Mouse (Mus musculus): ENCODE results near the gene Rps16.

Rps16 gene

DNA sequence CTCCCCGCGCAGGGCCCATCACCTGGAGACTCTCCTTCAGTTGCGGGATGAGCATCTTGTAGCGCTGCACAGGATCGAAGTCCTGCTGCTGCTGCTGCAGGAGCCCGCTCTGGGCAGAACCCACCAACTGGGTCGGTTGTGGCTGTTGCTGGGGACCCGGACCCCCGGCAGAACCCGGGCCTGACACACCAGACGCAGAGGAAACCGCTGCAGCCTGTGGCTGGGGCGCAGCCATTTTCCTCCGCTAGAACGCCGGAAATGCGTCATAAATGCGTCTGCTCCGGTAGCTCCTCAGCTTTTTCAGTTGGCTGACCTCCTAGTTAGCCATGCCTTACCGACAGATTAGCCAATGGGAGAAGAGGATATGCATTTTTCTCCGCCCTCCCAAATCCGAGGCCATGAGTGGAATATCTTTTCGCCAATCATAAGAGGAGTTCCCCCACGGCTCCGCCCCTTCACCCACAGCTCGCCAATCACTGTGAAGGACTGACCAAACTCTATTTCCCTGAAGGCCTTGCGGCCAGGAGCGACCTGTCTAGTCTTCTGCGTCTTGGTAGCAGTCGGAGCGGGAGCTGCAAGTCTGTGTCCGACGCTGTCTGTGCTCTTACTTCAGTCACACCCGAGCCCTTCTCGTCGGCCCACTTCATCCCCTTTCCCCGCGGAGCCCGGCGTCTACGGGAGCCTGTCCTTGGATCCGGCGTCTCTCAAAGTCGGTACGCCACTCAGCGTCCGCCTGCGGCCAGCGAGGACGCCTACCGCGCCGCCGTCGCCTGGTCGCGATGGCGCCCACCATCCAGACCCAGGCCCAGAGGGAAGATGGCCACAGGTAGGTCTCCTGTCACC is 42.2 kb downstream of the Rps16 start, which contains the start of the genes Med29 and Paf1:
Gene Med29 (minus strand): TSS at position 280 of the 843 bp plus-strand sequence.
Gene Paf1 (plus strand): TSS at position 523 of the 843 bp plus-strand sequence.
- DNase-seq = peak; percentile 99

GRCm38 (mm10) chr7:28393272-28393951 is 43.0 kb downstream of the Rps16 start:
- DNase-seq = no peak

GRCm38 (mm10) chr7:28395425-28395824 is 45.0 kb downstream of the Rps16 start:
- DNase-seq = no peak

DNA sequence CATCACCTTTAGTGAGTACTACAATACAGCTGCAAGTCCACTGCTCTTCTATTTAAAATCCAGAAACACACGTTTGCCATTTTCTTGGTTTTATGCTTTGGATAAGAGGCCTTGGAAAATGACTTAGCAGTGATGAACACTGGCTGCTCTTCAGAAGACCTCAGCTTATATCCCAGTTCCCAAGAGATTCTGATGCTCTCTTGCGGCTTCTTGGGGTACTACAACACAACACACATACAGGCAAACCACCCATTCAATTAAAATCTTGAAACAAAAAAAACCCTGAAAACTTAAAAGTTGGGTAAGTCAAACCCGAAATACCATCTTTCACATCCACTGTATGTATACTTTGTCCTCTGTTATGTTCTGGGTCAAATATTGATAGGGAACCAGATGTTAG is 47.5 kb downstream of the Rps16 start:
- DNase-seq = no peak

DNA sequence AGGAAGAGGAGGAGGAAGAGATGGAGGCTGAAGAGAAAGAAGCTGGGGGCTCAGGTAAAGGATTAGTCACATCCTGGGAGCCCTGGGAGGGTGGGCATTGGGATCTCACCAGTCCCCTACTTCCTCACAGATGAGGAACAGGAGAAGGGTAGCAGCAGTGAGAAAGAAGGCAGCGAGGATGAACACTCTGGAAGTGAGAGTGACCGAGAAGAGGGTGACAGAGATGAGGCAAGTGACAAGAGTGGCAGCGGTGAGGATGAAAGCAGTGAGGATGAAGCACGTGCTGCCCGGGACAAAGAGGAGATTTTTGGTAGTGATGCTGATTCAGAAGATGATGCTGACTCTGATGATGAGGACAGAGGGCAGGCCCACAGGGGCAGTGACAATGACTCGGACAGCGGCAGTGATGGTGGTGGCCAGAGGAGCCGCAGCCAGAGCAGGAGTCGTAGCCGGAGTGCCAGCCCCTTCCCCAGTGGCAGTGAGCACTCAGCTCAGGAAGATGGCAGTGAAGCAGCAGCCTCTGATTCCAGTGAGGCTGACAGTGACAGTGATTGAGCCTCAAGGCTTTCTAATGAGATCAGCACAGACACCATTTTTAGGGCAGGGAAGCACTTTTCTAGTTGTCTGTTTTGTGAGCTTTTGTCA is 48.4 kb downstream of the Rps16 start:
- no peak for DNase-seq

- DNase-seq = no peak
These were observed 50.6 kb downstream of the Rps16 start for GRCm38 (mm10) chr7:28401030-28401429.

GRCm38 (mm10) chr7:28401942-28402341 is 51.5 kb downstream of the Rps16 start:
- no peak for DNase-seq
